Mouse (Mus musculus) left cerebral cortex, adult 9 months (tissue): ENCODE measurements around the gene Ror1.

Experiments
- DNase-seq, 2 experiments: peaks; one replicate each; pipeline ENCODE4 v3.0.0; 2022; ENCODE audit warnings: low spot score in 2 of 2

Ror1 gene

DNA sequence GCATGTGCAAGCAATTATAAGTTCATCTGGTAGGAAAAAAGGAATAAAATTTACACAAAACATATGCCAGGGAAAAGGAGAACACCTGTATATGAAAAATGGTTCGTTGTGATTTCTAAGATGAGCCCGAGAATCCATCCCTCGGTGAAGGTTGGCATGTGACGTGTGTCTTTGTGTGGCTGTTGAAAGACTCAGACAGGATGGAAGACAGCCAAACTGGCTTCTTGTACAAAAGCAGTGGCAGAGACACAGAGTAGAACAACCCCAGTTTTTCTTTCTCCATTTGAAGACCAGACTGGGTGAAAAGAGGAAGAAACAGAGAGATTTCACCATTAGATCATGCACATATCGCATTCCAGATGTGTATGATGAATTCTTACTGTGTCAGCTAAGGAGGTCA, 62.8 kb downstream of the Ror1 start:
- no peak for DNase-seq

DNA sequence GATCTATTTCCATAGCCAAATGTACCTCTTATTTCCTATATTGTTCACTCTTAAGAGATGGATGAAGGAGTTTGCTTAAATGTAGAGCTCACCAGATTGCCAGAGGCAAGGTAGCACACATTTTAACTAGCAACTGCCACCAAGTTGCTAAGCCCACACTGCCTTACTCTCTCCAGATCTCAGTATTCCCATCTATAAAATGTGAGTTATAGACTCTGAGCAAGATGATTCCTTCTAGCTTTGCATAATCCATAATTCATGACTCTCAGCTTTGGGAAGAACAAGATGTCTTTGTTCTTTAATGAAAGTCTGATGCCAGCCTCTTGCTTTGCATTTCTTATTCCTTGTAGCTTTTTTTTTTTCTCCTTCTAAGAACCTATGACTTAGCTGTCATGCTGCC, 64.6 kb downstream of the Ror1 start:
- no peak for DNase-seq

DNA sequence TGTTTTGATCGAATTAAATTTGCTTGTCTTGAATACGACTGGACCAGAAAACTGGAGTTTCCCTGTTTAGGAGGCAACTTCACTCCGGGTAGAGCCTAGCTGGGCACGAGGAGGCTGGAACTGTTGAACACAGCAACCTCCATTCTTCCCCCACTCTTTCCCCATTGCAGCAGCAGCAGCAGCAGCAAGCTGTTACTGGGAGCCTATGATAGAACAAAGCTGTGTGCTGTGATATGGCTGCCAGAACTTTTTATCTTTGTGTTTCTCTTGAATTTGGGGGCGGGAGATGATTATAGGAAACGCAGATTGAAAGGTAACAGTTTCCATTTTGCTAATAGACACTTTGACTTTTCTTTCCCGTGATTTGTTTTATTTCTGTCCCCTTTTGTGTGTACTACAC, 70.2 kb downstream of the Ror1 start:
- no peak for DNase-seq

DNA sequence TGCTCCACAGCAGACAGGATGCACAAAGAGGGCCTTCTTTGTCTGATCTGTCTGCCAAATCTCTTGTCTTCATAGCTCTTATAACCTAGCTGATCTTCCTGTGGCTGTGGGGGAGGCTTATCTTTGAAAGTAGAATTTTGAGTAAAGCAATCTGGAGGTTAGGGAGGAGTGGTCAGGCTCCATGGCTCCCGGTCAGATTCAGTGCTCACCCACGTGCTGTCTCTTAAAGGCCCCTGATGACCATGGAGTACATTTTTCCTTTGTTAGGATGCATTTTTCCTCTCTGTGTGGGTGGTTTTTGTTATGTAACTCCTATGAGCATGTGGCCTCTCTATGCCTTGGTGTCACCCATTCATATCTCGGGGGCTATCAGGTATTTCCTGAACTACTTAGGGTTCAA, 71.3 kb downstream of the Ror1 start:
- no peak for DNase-seq

DNA sequence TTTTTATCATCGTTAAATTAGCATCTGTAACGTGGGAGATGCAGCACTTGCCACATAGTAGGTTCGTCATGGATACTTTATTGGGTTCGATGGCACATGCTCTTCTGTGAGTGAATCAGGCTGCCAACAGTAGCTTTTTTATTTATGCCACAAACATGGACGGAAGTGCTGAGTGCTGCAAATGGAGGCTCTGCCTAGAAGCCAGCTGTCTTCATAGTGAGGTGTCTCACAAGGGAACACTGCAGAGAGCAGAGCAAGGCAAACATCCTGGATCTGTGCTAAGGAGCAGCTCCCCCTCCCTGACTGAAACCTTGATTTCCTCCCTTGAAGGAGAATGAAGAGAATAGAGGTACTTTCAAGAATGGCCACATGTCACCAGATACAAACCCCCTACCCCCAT, 74.1 kb downstream of the Ror1 start:
- no peak for DNase-seq

DNA sequence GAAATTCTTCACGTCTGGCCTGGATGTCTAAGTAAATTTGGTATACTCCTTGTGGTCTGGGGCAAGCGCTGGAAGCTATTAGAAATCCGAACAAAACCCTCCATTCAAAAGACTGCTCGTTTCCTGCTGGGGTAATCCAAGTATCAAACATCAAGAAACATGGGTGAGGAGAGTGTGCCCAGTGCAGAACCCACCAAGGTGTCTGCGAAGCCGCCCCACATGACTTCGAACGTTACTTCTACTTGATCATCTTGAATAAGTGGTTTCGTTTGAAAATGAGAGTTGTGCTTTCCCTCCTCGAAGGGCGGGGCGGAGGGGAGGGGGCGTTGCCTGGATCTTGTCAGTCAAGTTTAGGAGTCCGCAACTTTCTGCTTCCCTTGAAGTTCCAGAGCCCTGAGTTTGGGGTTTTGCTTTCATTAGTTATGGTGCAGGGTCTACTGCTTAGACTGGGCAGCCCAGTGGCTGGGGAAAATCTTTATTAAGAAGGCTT, 74.6 kb downstream of the Ror1 start:
- DNase-seq, result no peak

DNA sequence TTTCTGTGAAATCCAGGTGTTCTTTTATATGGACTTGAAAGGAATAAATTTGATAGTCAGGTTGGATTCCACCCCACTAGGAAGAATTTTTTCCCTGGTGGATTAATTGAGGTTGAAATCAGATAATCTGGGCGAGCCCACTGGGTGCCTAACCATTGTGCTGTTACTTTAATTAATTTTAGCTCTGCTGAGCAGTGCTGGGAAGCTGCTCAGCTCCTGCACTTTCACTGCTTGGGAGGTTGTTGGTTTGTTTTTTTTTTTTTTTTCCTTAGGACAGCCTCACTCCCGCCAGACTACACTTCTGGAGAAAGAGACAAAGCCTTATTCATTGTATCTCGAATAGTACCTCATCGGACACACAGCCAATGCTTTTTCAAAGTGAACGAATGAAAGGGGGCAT, 75.2 kb downstream of the Ror1 start:
- no peak for DNase-seq

DNA sequence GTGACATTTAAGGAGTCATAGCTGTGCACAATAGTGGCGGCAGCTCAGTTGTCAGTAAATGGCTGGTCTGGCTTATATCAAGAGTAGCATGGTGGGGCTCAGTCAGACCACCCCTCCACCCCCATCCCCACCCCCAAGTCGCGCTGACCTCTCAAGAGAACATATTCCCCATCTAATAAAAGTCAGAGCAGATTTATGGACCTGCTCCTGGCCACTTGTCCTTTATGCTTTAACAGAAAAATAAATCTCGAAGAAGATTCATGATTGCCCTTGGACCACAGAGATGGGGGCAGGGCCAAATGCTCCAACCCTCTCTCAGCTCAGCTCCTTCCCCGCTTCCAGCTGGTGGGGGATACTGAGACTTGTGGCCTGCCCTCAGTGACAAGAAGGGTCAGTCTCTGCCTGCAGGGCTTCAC, 75.9 kb downstream of the Ror1 start:
- DNase-seq, result no peak

DNA sequence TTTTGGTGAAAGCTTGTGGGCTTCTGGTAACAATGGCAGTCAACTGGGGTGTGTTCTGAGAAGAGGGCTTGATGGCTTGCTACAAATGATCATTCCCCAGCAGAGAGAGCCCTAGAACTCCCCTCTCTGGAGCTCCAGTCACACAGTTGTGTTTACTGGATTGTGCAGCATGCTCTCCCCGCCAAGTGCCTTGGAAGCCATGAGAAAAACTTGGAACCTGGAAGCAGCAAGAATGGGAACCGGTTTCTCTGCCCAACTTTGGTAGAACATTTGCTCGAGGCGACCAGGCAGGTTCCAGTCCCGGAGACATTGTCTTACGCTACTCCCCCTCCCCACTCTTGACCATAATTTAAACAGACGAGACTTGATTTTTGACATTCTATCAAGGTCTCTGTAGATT, 80.0 kb downstream of the Ror1 start:
- no peak for DNase-seq

DNA sequence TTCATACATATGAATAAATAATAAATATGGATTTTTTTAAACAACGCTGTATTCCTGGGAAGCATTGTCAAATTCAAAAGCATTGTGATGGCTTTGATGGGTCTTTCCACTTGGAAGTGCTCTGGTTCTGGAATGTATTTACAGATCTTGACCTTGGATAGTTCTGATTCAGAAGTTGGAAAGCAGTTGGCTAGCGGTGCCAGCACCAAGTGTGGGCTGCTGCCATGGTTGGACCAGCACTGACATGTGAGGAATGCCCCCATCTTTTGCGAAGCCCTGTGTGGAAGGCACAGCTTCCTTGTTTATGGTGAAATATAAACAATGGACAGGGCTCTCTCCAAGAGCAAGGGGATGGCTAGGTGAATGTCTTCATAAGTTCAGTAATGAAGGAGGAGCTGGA, 82.7 kb downstream of the Ror1 start:
- no peak for DNase-seq

DNA sequence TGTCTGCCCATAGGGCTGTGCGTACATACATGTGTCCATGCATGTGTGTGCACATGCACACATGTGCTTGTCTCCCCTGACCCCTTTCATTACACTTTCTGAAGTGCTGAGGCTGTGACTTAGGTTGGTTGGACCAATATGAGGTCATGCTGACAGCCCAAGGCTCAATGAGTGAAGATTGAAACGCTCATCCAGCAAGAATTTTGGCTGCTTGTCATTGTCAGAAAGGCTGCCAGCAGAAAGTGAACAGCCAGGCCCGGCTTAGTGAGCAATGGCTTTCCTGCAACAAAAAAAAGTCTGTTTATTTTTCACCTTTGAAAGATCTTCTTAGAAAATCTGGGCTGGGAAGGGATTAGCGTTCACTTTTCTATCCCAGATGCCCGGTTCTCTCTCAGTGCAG, 86.1 kb downstream of the Ror1 start:
- no peak for DNase-seq

DNA sequence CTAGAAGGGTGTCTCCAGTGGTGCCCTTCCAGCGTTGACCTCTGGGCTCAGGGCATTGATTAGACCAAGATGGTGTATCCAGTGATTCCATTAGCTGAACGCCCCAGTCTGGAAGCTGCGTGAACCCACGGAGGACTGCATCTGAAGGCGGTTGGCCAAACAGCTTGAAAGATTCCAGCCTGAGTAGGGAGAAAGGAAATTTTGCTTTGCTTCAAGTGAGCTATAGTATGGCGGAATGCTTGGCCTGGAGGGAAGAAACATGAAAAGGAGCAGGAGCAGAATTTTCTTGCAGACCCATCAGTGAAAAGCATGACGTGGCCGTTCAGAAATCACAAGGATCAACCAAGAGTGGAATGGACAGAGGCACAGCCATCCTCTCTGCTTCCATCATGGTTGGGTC, 91.2 kb downstream of the Ror1 start:
- DNase-seq, result no peak

DNA sequence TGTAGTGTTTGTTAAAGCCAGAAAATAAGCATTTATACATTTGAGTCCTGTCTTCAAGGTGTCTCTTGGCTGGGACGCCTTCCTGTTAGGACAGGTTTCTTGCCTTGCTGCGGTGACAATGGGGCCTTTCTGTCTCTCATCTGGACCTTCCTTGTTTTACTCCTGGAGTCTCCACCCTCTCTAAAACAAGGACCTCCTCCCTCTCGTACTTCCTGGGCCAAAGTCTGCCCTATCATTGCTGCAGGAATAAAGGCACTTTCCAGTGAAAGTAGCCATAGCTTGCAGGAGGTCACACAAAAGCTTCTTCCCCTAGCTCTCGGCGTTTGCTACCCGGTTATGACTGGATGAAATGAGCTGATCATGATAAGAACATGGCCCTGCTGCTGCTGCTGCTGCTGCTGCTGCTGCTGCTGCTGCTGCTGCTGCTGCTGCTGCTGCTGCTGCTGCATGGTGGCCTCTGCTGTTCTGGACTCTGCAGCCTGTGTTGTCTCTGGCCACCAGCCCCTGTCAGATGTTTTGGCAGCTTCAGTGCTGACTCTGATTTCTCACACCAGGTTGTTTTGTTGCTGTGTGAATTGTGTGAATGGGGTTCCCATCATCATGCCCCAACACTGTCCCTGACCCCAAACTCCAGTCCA, 92.1 kb downstream of the Ror1 start:
- DNase-seq, result no peak

DNA sequence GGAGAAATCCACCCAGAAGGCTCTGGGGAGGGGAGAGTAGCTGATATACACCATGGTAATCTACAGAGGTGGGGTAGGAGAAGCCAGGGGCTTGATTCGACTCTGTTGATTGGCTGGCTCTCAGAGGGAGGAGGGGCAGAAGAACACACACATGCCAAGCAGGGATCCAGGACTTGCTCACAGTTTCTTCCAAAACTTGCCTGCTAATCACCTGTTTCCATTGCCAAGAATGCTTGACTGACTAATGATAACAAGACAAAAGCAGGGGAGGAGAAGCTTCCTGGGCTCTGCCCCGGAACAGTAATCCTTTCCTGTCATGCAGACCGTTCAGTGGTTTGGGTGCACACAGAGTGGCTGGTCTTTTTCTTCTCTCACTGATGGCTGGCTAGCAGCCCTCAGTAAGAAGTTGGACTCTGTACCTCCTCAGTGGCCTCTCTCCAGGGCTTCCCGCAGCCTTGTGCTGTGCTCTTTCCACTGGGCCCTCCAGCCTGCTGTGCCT, 92.7 kb downstream of the Ror1 start:
- DNase-seq, result no peak

DNA sequence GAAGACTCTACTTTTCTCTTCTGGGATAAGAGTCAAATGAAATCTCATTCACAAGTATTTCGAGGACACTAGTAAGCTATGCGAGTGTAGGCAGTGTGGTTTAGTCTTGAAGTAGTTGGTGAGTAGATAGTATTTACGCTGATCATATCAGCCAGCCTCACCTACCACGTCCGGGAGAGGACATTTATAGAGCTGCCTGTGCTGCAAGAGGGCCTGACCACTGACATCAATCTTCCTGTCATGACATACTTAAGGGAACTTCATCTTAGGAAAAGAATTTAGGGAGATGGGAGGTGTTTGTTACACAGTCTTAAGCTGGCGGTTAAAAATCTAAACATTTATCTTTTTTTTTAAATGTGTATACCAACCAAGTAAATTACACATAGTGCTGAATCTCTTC, 95.9 kb downstream of the Ror1 start:
- no peak for DNase-seq

DNA sequence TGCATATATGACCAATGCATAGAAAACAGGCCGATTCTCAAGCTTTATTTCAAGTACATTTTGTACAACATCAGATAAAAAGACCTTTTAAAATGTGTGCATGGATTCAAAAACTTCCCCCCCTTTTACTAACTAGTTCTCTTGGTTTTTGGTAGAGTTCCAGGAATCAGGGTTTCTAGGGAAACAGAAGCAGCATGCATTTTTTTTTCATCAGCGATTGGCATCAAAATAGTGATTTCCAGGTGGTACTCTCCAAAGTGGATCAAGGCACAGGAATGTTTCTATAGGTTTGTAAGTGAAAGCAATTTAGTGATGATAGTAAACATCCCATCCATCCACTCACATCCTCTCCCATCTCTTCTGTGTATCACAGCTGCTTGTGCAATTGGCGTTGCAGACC, 98.5 kb downstream of the Ror1 start:
- DNase-seq, result no peak

DNA sequence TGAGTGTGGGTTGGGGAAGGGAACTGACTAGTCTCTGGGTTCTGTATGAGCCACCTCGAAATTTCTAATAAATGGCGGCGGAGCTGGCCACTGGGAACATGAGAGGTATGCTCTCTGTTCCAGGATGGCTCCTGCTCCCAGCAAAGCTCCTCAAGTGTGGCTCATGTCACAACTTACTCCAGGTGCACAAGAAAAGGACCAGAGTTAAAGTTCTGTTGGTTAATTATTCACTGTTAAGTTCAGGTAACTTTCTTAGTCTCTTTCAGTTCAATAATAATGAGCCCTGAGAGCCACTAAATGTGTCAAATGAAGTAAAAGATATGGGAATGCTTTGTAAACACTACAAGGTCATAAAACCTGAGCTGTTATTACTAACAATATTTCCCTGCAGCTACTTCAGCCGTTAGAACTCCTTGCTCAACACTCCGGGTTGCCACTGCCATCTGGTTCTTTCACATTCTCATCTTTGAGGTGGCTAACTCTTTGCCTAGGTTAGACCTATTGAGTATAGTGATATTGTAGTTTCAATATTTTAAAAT, 100.7 kb downstream of the Ror1 start:
- no peak for DNase-seq

DNA sequence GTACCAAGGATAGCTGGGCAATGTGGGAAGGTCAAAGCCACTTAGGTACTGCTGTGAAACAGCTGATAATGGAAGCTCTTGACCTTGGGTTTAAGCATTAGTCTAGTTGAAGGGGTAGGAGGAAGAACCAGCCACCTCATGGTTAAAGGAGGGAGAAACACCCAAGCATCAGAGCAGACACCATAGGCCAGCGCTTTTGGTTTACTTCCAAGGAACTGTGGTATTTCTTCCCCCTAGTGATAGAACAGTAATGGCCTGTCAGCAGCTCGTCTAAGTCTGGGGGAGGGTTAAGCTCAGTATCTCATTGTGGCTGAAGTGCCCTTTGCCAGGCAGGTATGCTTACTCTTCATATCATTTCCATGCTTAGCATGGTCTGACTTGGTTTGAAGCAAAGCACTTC, 102.7 kb downstream of the Ror1 start:
- no peak for DNase-seq

DNA sequence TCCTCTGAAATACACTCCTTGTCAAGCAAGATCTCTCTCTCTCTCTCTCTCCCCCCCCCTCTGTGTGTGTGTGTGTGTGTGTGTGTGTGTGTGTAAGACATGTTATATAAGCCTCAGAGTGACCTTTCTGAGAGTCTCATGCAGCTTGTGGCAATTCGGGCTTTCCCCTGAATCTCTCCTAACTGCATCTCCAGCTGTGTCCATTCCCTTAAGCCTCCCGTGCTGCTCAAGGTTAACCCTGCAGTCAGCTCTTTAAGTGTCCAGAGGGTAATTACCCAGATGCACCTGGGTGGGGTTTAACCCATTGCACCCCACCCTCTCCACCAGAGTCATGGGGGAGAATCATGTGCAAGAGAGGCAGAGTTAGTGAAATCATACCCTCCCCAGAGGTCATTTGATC, 105.7 kb downstream of the Ror1 start:
- DNase-seq, result no peak

DNA sequence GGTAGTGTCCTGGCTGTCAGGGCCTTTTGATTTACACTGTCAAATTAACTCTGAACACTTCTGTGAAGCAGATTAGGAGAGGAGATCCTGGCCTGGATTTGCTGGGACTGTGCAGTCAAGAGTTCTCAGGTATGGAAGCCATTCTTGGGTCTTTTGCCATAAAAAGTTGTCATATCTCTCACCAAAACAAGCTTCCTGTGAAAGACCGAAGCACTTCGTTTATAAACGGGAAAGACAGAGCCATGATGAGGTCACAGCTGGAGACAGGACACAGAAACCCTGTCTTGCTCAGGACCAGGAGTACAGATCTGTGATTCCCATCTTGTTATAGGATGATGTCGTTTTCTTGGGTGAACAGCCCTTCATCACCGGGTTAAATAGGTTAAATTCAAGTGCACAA, 107.5 kb downstream of the Ror1 start:
- no peak for DNase-seq

DNA sequence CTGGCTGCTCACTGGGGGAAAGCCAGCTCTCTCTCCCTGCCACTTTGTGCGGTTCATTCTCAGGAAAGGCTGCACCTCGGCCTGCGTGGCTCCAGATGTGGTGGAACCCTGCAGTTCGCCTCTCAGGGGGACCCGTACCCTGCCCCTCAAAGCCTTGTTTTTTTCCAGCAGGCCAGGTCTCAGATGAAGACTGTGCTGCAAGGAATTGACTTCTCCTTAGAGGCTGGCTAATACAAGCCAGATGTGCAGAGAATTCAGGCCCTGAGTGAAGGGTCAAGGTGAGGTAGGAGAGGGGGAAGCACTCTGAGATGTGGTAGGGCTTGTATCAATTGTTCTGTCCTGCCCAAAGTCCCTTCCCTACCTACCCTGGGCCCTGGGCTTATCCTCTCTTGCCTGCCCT, 108.1 kb downstream of the Ror1 start:
- no peak for DNase-seq

DNA sequence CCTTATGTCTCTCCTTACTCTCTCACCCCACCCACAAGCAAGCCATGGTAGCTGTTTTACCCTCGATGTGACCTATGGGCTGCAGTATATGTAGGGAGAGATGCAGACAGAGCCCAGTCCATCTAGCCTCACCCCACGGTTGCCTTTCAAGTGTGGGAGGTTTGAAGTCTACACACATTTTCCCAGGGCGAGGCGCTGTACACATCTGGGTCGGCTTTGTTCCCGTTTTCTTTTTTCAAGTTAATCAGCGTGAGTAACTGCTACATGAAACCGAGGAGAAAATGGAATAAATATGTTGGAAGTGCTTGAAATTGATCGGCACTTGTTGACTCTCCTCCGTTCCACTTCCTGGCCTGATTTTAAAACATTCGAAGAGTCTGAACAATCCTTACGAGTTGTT, 108.8 kb downstream of the Ror1 start:
- DNase-seq, result no peak

DNA sequence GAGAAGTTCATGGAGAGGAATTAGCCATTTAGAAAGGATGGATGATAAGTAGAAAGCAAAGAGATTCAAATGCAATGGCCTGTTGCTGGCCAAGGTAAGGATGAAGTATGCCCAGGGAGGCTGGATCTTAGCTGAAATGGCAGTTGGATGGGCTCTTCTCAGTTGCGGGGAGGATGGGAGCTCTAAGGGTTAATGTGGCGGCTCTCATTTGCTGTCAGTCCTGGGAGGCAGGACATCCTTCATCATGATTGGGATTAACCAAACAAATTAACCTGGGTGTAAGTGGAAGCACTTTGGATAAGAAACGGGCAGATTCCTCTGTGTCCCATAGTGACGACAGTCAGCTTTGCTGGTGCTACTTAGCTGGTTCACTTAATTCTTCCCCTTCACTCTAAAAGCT, 112.5 kb downstream of the Ror1 start:
- no peak for DNase-seq

DNA sequence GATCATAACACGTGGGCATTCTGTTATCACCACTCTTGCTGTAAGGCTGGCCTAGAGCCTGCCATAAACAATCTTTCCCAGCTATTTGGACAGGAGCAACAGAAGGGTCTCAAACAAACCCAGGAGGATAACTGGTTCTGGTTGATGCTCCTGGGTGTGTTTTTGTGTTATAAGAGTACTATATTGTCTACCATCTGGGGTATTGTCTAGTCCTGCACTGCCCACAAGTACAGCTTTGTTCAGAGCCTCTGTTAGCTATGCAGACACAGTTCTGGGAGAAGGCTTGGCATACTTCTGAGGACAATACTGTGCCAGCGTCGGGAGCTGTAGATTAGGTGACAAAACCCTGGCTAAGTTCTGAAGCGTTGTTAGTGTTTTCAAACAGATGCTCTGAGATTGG, 113.5 kb downstream of the Ror1 start:
- no peak for DNase-seq
